Mouse (Mus musculus): Measurements from ENCODE around the gene Galnt4. TPM values are rescaled to one million over a fixed set of nuclear protein-coding genes. Genes with fewer than 3 reads are reported as not detected.
A peak's percentile ranks its signal among the peaks of the same experiment; 100 is the strongest.

The Galnt4 gene
- 2.9 and 4.2 TPM in 2 replicates for polyA plus RNA-seq (2014; fragmentation: Nextera tagmentation; extraction: Ambion mirVana)

GRCm38 (mm10) chr10:99107964-99108363 is at the start of gene Galnt4:
Galnt4 (plus strand) TSS chr10:99108159.
- H3K9me3 ChIP-seq (ENCODE audit: control insufficient read depth, low read length) = no peaks in the 10 kb centered on the region
- peak within 1 kb of the TSS; percentile 96 for H3K4me3 ChIP-seq (ENCODE audit: low read depth, low read length)
- 0 out of 2 replicates have a peak, but pooled peaks cover 6% of the 10 kb centered on the region for H3K36me3 ChIP-seq (ENCODE audit: control insufficient read depth, insufficient read depth, low read length)
- no peaks in the 10 kb centered on the region for H3K27me3 ChIP-seq (ENCODE audit: control insufficient read depth, insufficient read depth, low read length)
- H3K4me2 ChIP-seq (ENCODE audit: low read depth, low read length) = peak within 1 kb of the TSS; percentile 91
- under 1% methylated on average over 22 of the region's 22 CpGs for WGBS
- H3K4me1 ChIP-seq (ENCODE audit: control insufficient read depth, insufficient read depth, low read length) = peaks cover 17% of the 10 kb centered on the region; the same call in 1 of the 2 replicates
- peak within 1 kb of the TSS; percentile 92 for H3K27ac ChIP-seq (ENCODE audit: low read depth, low read length)
- peak; percentile 74 for ATAC-seq (ENCODE audit: low read depth)
- H3K9ac ChIP-seq (replicated peaks; ENCODE audit: low read depth, low read length) = peak within 1 kb of the TSS; percentile 94

- no peaks in the 10 kb centered on the region for H3K27me3 ChIP-seq (ENCODE audit: control insufficient read depth, insufficient read depth, low read length)
- no peak for ATAC-seq (ENCODE audit: low read depth)
- no peaks in the 10 kb centered on the region for H3K9me3 ChIP-seq (ENCODE audit: control insufficient read depth, low read length)
- no peak overlapping the region for H3K9ac ChIP-seq (replicated peaks; ENCODE audit: low read depth, low read length)
- no peak overlapping the region for H3K4me3 ChIP-seq (ENCODE audit: low read depth, low read length)
- no peaks in the 10 kb centered on the region for H3K4me1 ChIP-seq (ENCODE audit: control insufficient read depth, insufficient read depth, low read length)
- H3K27ac ChIP-seq (ENCODE audit: low read depth, low read length) = no peak overlapping the region
- 90% methylated on average over 7 of the region's 7 CpGs for WGBS
- no peaks in the 10 kb centered on the region for H3K36me3 ChIP-seq (ENCODE audit: control insufficient read depth, insufficient read depth, low read length)
- H3K4me2 ChIP-seq (ENCODE audit: low read depth, low read length) = no peak overlapping the region
Observed at GRCm38 (mm10) chr10:99060588-99060987, 47.4 kb upstream of the Galnt4 start.

GRCm38 (mm10) chr10:99061418-99061817 is 46.5 kb upstream of the Galnt4 start:
- H3K9me3 ChIP-seq (ENCODE audit: control insufficient read depth, low read length) = no peaks in the 10 kb centered on the region
- 92% methylated on average over 10 of the region's 10 CpGs for WGBS

GRCm38 (mm10) chr10:99062546-99062945 is 45.4 kb upstream of the Galnt4 start:
- ATAC-seq (ENCODE audit: low read depth) = no peak
- 90% methylated on average over 5 of the region's 5 CpGs for WGBS

More at GRCm38 (mm10) chr10:99061418-99061817, 46.5 kb upstream of the Galnt4 start:
- H3K27ac ChIP-seq (ENCODE audit: low read depth, low read length) = no peak overlapping the region
- H3K4me3 ChIP-seq (ENCODE audit: low read depth, low read length) = no peak overlapping the region
- H3K27me3 ChIP-seq (ENCODE audit: control insufficient read depth, insufficient read depth, low read length) = no peaks in the 10 kb centered on the region
- H3K9ac ChIP-seq (replicated peaks; ENCODE audit: low read depth, low read length) = no peak overlapping the region
- no peak for ATAC-seq (ENCODE audit: low read depth)
- H3K36me3 ChIP-seq (ENCODE audit: control insufficient read depth, insufficient read depth, low read length) = no peaks in the 10 kb centered on the region
- H3K4me2 ChIP-seq (ENCODE audit: low read depth, low read length) = no peak overlapping the region
- no peaks in the 10 kb centered on the region for H3K4me1 ChIP-seq (ENCODE audit: control insufficient read depth, insufficient read depth, low read length)

GRCm38 (mm10) chr10:99076113-99076895 is 31.7 kb upstream of the Galnt4 start:
- H3K9ac ChIP-seq (replicated peaks; ENCODE audit: low read depth, low read length) = no peak overlapping the region
- no peaks in the 10 kb centered on the region for H3K27me3 ChIP-seq (ENCODE audit: control insufficient read depth, insufficient read depth, low read length)
- 85% methylated on average over 18 of the region's 18 CpGs for WGBS
- H3K36me3 ChIP-seq (ENCODE audit: control insufficient read depth, insufficient read depth, low read length) = no peaks in the 10 kb centered on the region
- no peak overlapping the region for H3K27ac ChIP-seq (ENCODE audit: low read depth, low read length)
- no peaks in the 10 kb centered on the region for H3K4me1 ChIP-seq (ENCODE audit: control insufficient read depth, insufficient read depth, low read length)
- no peaks in the 10 kb centered on the region for H3K9me3 ChIP-seq (ENCODE audit: control insufficient read depth, low read length)
- H3K4me2 ChIP-seq (ENCODE audit: low read depth, low read length) = no peak overlapping the region
- no peak for ATAC-seq (ENCODE audit: low read depth)
- no peak overlapping the region for H3K4me3 ChIP-seq (ENCODE audit: low read depth, low read length)

More at GRCm38 (mm10) chr10:99062546-99062945, 45.4 kb upstream of the Galnt4 start:
- Histone ChIP-seq H3K36me3 (ENCODE audit: control insufficient read depth, insufficient read depth, low read length) (no peaks in the 10 kb centered on the region), H3K9ac (replicated peaks; ENCODE audit: low read depth, low read length) (no peak overlapping the region), H3K4me2 (ENCODE audit: low read depth, low read length) (no peak overlapping the region), H3K27ac (ENCODE audit: low read depth, low read length) (no peak overlapping the region), H3K9me3 (ENCODE audit: control insufficient read depth, low read length) (no peaks in the 10 kb centered on the region), H3K4me1 (ENCODE audit: control insufficient read depth, insufficient read depth, low read length) (no peaks in the 10 kb centered on the region), H3K27me3 (ENCODE audit: control insufficient read depth, insufficient read depth, low read length) (no peaks in the 10 kb centered on the region), H3K4me3 (ENCODE audit: low read depth, low read length) (no peak overlapping the region)

- H3K36me3 ChIP-seq (ENCODE audit: control insufficient read depth, insufficient read depth, low read length) = no peaks in the 10 kb centered on the region
- ATAC-seq (ENCODE audit: low read depth) = no peak
- no peak overlapping the region for H3K9ac ChIP-seq (replicated peaks; ENCODE audit: low read depth, low read length)
- no peak overlapping the region for H3K27ac ChIP-seq (ENCODE audit: low read depth, low read length)
- no peak overlapping the region for H3K4me2 ChIP-seq (ENCODE audit: low read depth, low read length)
- H3K4me1 ChIP-seq (ENCODE audit: control insufficient read depth, insufficient read depth, low read length) = no peaks in the 10 kb centered on the region
- no peak overlapping the region for H3K4me3 ChIP-seq (ENCODE audit: low read depth, low read length)
- no peaks in the 10 kb centered on the region for H3K9me3 ChIP-seq (ENCODE audit: control insufficient read depth, low read length)
- 84% methylated on average over 2 of the region's 2 CpGs for whole genome bisulfite sequencing
- no peaks in the 10 kb centered on the region for H3K27me3 ChIP-seq (ENCODE audit: control insufficient read depth, insufficient read depth, low read length)
Observed at GRCm38 (mm10) chr10:99078621-99079020, 29.3 kb upstream of the Galnt4 start.

GRCm38 (mm10) chr10:99081569-99081990 is 26.4 kb upstream of the Galnt4 start:
- ATAC-seq (ENCODE audit: low read depth) = no peak
- no peak overlapping the region for H3K9ac ChIP-seq (replicated peaks; ENCODE audit: low read depth, low read length)
- no peak overlapping the region for H3K27ac ChIP-seq (ENCODE audit: low read depth, low read length)
- H3K4me1 ChIP-seq (ENCODE audit: control insufficient read depth, insufficient read depth, low read length) = no peaks in the 10 kb centered on the region
- H3K9me3 ChIP-seq (ENCODE audit: control insufficient read depth, low read length) = no peaks in the 10 kb centered on the region
- WGBS = 90% methylated on average over 10 of the region's 10 CpGs
- H3K36me3 ChIP-seq (ENCODE audit: control insufficient read depth, insufficient read depth, low read length) = no peaks in the 10 kb centered on the region
- no peaks in the 10 kb centered on the region for H3K27me3 ChIP-seq (ENCODE audit: control insufficient read depth, insufficient read depth, low read length)
- H3K4me3 ChIP-seq (ENCODE audit: low read depth, low read length) = no peak overlapping the region
- H3K4me2 ChIP-seq (ENCODE audit: low read depth, low read length) = no peak overlapping the region

- ATAC-seq (ENCODE audit: low read depth) = no peak
- WGBS = 88% methylated on average over 14 of the region's 14 CpGs
- Histone ChIP-seq H3K4me2 (ENCODE audit: low read depth, low read length) (no peak overlapping the region), H3K36me3 (ENCODE audit: control insufficient read depth, insufficient read depth, low read length) (no peaks in the 10 kb centered on the region), H3K4me1 (ENCODE audit: control insufficient read depth, insufficient read depth, low read length) (no peaks in the 10 kb centered on the region), H3K27me3 (ENCODE audit: control insufficient read depth, insufficient read depth, low read length) (no peaks in the 10 kb centered on the region), H3K9me3 (ENCODE audit: control insufficient read depth, low read length) (no peaks in the 10 kb centered on the region), H3K4me3 (ENCODE audit: low read depth, low read length) (no peak overlapping the region), H3K27ac (ENCODE audit: low read depth, low read length) (no peak overlapping the region), H3K9ac (replicated peaks; ENCODE audit: low read depth, low read length) (no peak overlapping the region)
Observed at GRCm38 (mm10) chr10:99083431-99084003, 24.4 kb upstream of the Galnt4 start.

Measured in neural tube, embryonic 14.5 days (tissue).